Mouse (Mus musculus) lung, adult 2 months (tissue): Measurements from ENCODE around the gene Ifi202b.
"Not testable (repeated sequence)": the region's sequence is repeated elsewhere in the genome, so short reads cannot be mapped to it uniquely, and the experiment has no call there.

Source experiments
- CTCF ChIP-seq: fragments of 200-500 bp; IDR thresholded peaks from 2 replicates; pipeline ENCODE4 v1.5.1; 2011; ENCODE audit warnings: mild to moderate bottlenecking, low read length, control low read depth; ENCODE audit not compliant: insufficient read depth
- POLR2A ChIP-seq: fragments of 200-500 bp; IDR thresholded peaks from 2 replicates; pipeline ENCODE4 v1.6.1; 2011; ENCODE audit warnings: low read depth, mild to moderate bottlenecking, control low read depth, low read length, borderline replicate concordance; ENCODE audit errors: extremely low read depth

DNA sequence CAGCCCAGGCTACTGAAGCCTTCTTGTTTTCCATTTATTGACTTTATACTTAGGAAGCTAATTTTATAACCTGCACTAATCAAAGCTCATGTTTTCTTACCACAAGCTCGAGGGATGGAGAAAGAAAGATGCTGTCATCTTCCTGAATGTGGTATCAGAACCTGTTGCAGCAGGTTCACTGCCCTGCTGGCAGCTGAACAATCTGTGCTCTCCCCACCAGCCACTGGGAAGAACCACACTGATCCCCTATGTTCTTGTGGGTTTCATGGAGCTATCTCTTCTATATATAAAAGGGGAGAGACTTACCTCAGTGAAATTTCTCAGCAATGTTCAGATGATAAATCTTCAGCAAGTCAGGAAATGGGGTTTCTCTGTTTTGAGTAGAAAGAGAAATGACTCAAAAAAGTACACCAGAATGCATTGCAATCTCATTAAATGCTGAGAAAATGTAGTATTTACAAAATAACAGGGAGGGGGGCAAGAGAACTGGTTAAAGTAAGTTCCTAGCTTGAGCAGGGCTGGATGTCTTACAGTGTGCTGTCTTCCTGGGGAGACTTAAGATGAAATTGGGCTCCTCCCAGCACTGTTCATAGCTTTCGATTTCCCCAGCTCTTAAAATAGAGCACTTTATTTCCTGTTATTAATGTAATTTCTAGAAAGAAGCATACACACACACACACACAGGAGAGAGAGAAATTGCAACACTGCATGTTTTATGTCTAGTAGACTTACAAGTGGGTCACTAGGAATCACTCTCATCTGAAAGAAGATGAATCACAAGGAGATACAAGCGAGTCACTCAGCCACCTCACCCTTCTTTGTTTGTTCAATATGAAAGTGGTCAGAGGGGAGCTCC lies 40.4 kb downstream of the Ifi202b start, which contains the start of the genes Mndal and Ifi203:
- TF ChIP-seq CTCF, POLR2A: not testable (repeated sequence)
